Mouse (Mus musculus) testis, adult 2 months (tissue): ENCODE measurements around the gene Rpia. TPM values are rescaled to one million over a fixed set of nuclear protein-coding genes. Genes with fewer than 3 reads are reported as not detected.
A peak's percentile ranks its signal among the peaks of the same experiment; 100 is the strongest.
"Not testable (repeated sequence)": the region's sequence is repeated elsewhere in the genome, so short reads cannot be mapped to it uniquely, and the experiment has no call there.

Experiments
- H3K27ac ChIP-seq: fragments of 200-500 bp; 2 replicates; pipeline ENCODE4 v1.5.1; 2012; ENCODE audit warnings: low read depth, low read length; ENCODE audit not compliant: control insufficient read depth, insufficient read depth
- H3K27me3 ChIP-seq: fragments of 200-500 bp; 2 replicates; pipeline ENCODE4 v1.6.1; 2012; ENCODE audit warnings: mild to moderate bottlenecking, low read length, moderate library complexity; ENCODE audit not compliant: control insufficient read depth, insufficient read depth
- H3K36me3 ChIP-seq: fragments of 200-500 bp; 2 replicates; pipeline ENCODE4 v1.6.1; 2012; ENCODE audit warnings: mild to moderate bottlenecking, low read length; ENCODE audit not compliant: control insufficient read depth, insufficient read depth
- H3K4me1 ChIP-seq: fragments of 200-500 bp; 2 replicates; pipeline ENCODE4 v1.6.1; 2012; ENCODE audit warnings: low read length; ENCODE audit not compliant: control insufficient read depth, insufficient read depth
- H3K4me3 ChIP-seq: fragments of 200-500 bp; 2 replicates; pipeline ENCODE4 v1.5.1; 2012; ENCODE audit warnings: low read depth, mild to moderate bottlenecking, low read length, moderate library complexity, mixed read lengths; ENCODE audit not compliant: control insufficient read depth
- CTCF ChIP-seq: fragments of 200-500 bp; IDR thresholded peaks from 2 replicates; pipeline ENCODE4 v1.5.1; 2012; ENCODE audit warnings: low read depth, mild to moderate bottlenecking, inconsistent platforms, low read length, moderate library complexity; ENCODE audit not compliant: control insufficient read depth, insufficient read depth, insufficient replicate concordance
- POLR2A ChIP-seq: fragments of 200-500 bp; IDR thresholded peaks from 2 replicates; pipeline ENCODE4 v1.6.1; 2012; ENCODE audit warnings: low read depth, mild to moderate bottlenecking, inconsistent platforms, low read length, moderate library complexity; ENCODE audit not compliant: control insufficient read depth
- polyA plus RNA-seq: library from polyadenylated mRNA; depleted of rRNA; stranded (reverse); fragments of >200 nt; gene quantifications from 2 replicates; pipeline ENCODE4 v1.2.3, GENCODE M21; 2012

The Rpia gene
- polyA plus RNA-seq, 1 experiment = 10.0 TPM

- H3K27ac ChIP-seq = no peak overlapping the region
- no peaks in the 10 kb centered on the region for H3K27me3 ChIP-seq
- peaks cover 10% of the 10 kb centered on the region for H3K4me1 ChIP-seq
Observed at GRCm38 (mm10) chr6:70824987-70825337, 32.9 kb upstream of the Rpia start.

GRCm38 (mm10) chr6:70824085-70824986, 32.3 kb upstream of the Rpia start:
- peaks cover 10% of the 10 kb centered on the region for H3K4me1 ChIP-seq
- no peaks in the 10 kb centered on the region for H3K36me3 ChIP-seq
- H3K27me3 ChIP-seq = no peaks in the 10 kb centered on the region
- no peak for TF ChIP-seq CTCF
- TF ChIP-seq POLR2A = no peak
- H3K27ac ChIP-seq = peak overlapping the region; percentile 39; the same call in 1 of the 2 replicates
- H3K4me3 ChIP-seq = peak overlapping the region; percentile 68

More at GRCm38 (mm10) chr6:70824987-70825337, 32.9 kb upstream of the Rpia start:
- Histone ChIP-seq H3K4me3 (no peak overlapping the region), H3K36me3 (no peaks in the 10 kb centered on the region)
- TF ChIP-seq CTCF = no peak
- TF ChIP-seq POLR2A = no peak

- not testable (repeated sequence) for H3K27ac ChIP-seq, H3K27me3 ChIP-seq, H3K36me3 ChIP-seq, H3K4me3 ChIP-seq
- H3K4me1 ChIP-seq = peaks cover 10% of the 10 kb centered on the region
Observed at GRCm38 (mm10) chr6:70823277-70823676, 31.2 kb upstream of the Rpia start.

- TF ChIP-seq POLR2A = no peak
- TF ChIP-seq CTCF = no peak
- H3K36me3 ChIP-seq = no peaks in the 10 kb centered on the region
- no peaks in the 10 kb centered on the region for H3K27me3 ChIP-seq
- peaks cover 10% of the 10 kb centered on the region for H3K4me1 ChIP-seq
- H3K27ac ChIP-seq = no peak overlapping the region
- H3K4me3 ChIP-seq = no peak overlapping the region
Observed at GRCm38 (mm10) chr6:70822386-70822910, 30.4 kb upstream of the Rpia start.

GRCm38 (mm10) chr6:70821566-70821965, 29.5 kb upstream of the Rpia start:
- H3K4me1 ChIP-seq = peaks cover 10% of the 10 kb centered on the region
- no peak overlapping the region for H3K27ac ChIP-seq
- no peak overlapping the region for H3K4me3 ChIP-seq
- no peaks in the 10 kb centered on the region for H3K27me3 ChIP-seq
- TF ChIP-seq CTCF = no peak
- no peak for TF ChIP-seq POLR2A
- H3K36me3 ChIP-seq = no peaks in the 10 kb centered on the region

GRCm38 (mm10) chr6:70815471-70815870, 23.4 kb upstream of the Rpia start:
- Histone ChIP-seq H3K36me3 (no peaks in the 10 kb centered on the region), H3K27ac (no peak overlapping the region), H3K4me3 (no peak overlapping the region), H3K4me1 (peaks cover 5% of the 10 kb centered on the region; the same call in 1 of the 2 replicates), H3K27me3 (no peaks in the 10 kb centered on the region)
- TF ChIP-seq CTCF = no peak
- no peak for TF ChIP-seq POLR2A

GRCm38 (mm10) chr6:70814629-70814950, 22.6 kb upstream of the Rpia start:
- Histone ChIP-seq H3K4me3 (no peak overlapping the region), H3K36me3 (no peaks in the 10 kb centered on the region), H3K4me1 (peaks cover 5% of the 10 kb centered on the region; the same call in 1 of the 2 replicates), H3K27me3 (no peaks in the 10 kb centered on the region), H3K27ac (no peak overlapping the region)
- TF ChIP-seq POLR2A (no peak), CTCF (no peak)
